42 mouse cellular contexts compared by ENCODE assay signal in genomic region chr9:70095016-70095415, GRCm38 (mm10). TPM values are rescaled to one million over a fixed set of nuclear protein-coding genes. Genes with fewer than 3 reads are reported as not detected.
"Had no signal": no experiment of that assay in that cellular context is flagged by ENCODE, and none has a peak within 500 bp of the region (broad histone marks: within the 10 kb centered on the region; RNA-seq: fewer than 3 reads in every experiment).

No protein-coding gene starts in this region.

- H3K4me1 ChIP-seq: heart, embryonic 10.5 days; heart, embryonic 12.5 days; heart, embryonic 13.5 days; heart, embryonic 15.5 days; hindbrain, embryonic 10.5 days; hindbrain, embryonic 13.5 days; hindbrain, embryonic 15.5 days; intestine, embryonic 15.5 days; kidney, embryonic 15.5 days had no signal

- H3K4me2 ChIP-seq: heart, embryonic 11.5 days; heart, embryonic 12.5 days; heart, embryonic 13.5 days; heart, embryonic 15.5 days; hindbrain, embryonic 13.5 days; hindbrain, embryonic 14.5 days; hindbrain, embryonic 15.5 days; intestine, embryonic 15.5 days; kidney, embryonic 15.5 days had no signal

- H3K9ac ChIP-seq: heart, embryonic 12.5 days; heart, embryonic 13.5 days; heart, embryonic 15.5 days; hindbrain, embryonic 13.5 days; hindbrain, embryonic 14.5 days; hindbrain, embryonic 15.5 days; intestine, embryonic 15.5 days; kidney, embryonic 15.5 days had no signal

- H3K9me3 ChIP-seq: heart, embryonic 10.5 days; heart, embryonic 13.5 days; heart, embryonic 15.5 days; hindbrain, embryonic 15.5 days; intestine, embryonic 15.5 days; kidney, embryonic 15.5 days had no signal

- ATAC-seq: hindbrain, embryonic 16.5 days; hindbrain, postnatal 0 days; inflammation-experienced regulatory T-cells, adult 6 months; intestine, embryonic 15.5 days; intestine, embryonic 16.5 days; intestine, postnatal 0 days had no signal

- DNase-seq: heart, postnatal 10 days; heart, postnatal 14 days; heart, postnatal 36 days; heart, postnatal 4 days; kidney, adult 11 months; kidney, adult 18-20 months; kidney, adult 2 months; kidney, adult 8-10 months; kidney, adult 9 months; kidney, postnatal 10 days; kidney, postnatal 14 days; kidney, postnatal 25 days; kidney, postnatal 36 days; kidney, postnatal 4 days; layer of hippocampus, adult 9-11 months; layer of hippocampus, postnatal 36 days had no signal

- H3K36me3 ChIP-seq: intestine, embryonic 15.5 days; kidney, embryonic 15.5 days had no signal

- H3K27me3 ChIP-seq: heart, embryonic 12.5 days; heart, embryonic 13.5 days; heart, embryonic 15.5 days; hindbrain, embryonic 13.5 days; hindbrain, embryonic 15.5 days; intestine, embryonic 15.5 days; kidney, embryonic 15.5 days had no signal

- H3K27ac ChIP-seq: heart, embryonic 10.5 days; heart, embryonic 13.5 days; heart, embryonic 15.5 days; hindbrain, embryonic 10.5 days; hindbrain, embryonic 13.5 days; hindbrain, embryonic 14.5 days; hindbrain, embryonic 15.5 days; hindbrain, postnatal 0 days; intestine, embryonic 15.5 days; kidney, embryonic 15.5 days; kidney, postnatal 0 days; left cerebral cortex, adult 2 months had no signal

- H3K4me3 ChIP-seq: heart, embryonic 10.5 days; heart, embryonic 12.5 days; heart, embryonic 13.5 days; heart, embryonic 15.5 days; hindbrain, embryonic 10.5 days; hindbrain, embryonic 13.5 days; hindbrain, embryonic 15.5 days; intestine, embryonic 15.5 days; kidney, embryonic 15.5 days; left cerebral cortex, adult 2 months had no signal

RNA-seq across cellular contexts. Expression of gene Fam81a, which starts 47.3 kb away (rescaled TPM):
- total RNA-seq: hematopoietic stem cell, adult 5-6 weeks had no signal

RNA-seq across cellular contexts. Expression of gene Gcnt3, which starts 57.1 kb away (rescaled TPM):
- total RNA-seq: heart, postnatal 10 days; heart, postnatal 14 days; heart, postnatal 36 days; heart, postnatal 4 days; hematopoietic stem cell, adult 5-6 weeks; hindbrain, postnatal 0 days; layer of hippocampus, adult 18-20 months; layer of hippocampus, adult 8-10 months; layer of hippocampus, postnatal 10 days; layer of hippocampus, postnatal 14 days; layer of hippocampus, postnatal 25 days; layer of hippocampus, postnatal 36 days; left cerebral cortex, adult 18-20 months; left cerebral cortex, adult 2 months had no signal
- polyA plus RNA-seq: heart, embryonic 10.5 days; heart, embryonic 11.5 days; heart, embryonic 12.5 days; heart, embryonic 13.5 days; heart, embryonic 14.5 days; heart, embryonic 15.5 days; hindbrain, embryonic 10.5 days; hindbrain, embryonic 13.5 days; hindbrain, embryonic 14.5 days; hindbrain, embryonic 15.5 days; hindbrain, embryonic 16.5 days; inflammation-experienced regulatory T-cells, adult 6 months had no signal
